Mouse (Mus musculus): ENCODE measurements at regions not wholly inside any gene's neighbourhood (a gene's known extent, or its start where the extent isn't known, plus 50 kb on each side); places are given as distances from the start of the nearest gene placed in this dataset.
A peak's percentile ranks its signal among the peaks of the same experiment; 100 is the strongest.

GRCm38 (mm10) chr4:119018573-119018972 lies 57.2 kb downstream of the Lao1 start:
- WGBS: 37% methylated on average over 6 of the region's 6 CpGs

GRCm38 (mm10) chr4:119019013-119019781 lies 57.8 kb downstream of the Lao1 start:
- WGBS: 24% methylated on average over 12 of the region's 12 CpGs
- Histone ChIP-seq H3K4me3 (ENCODE audit: low read depth, low read length) (peak overlapping the region; percentile 2; the same call in 1 of the 2 replicates), H3K27ac (ENCODE audit: low read length) (peak overlapping the region; percentile 48; the same call in 1 of the 2 replicates), H3K4me2 (replicated peaks; ENCODE audit: low read depth, low read length) (peak overlapping the region; percentile 17), H3K36me3 (ENCODE audit: control insufficient read depth, insufficient read depth, low read length) (no peaks in the 10 kb centered on the region), H3K27me3 (ENCODE audit: control insufficient read depth, insufficient read depth, low read length) (no peaks in the 10 kb centered on the region), H3K4me1 (ENCODE audit: control insufficient read depth, insufficient read depth, low read length) (peaks cover 13% of the 10 kb centered on the region; the same call in 1 of the 2 replicates), H3K9me3 (ENCODE audit: control insufficient read depth, low read depth, low read length) (no peaks in the 10 kb centered on the region), H3K9ac (replicated peaks; ENCODE audit: low read depth, low read length) (peak overlapping the region; percentile 25; the same call in 1 of the 2 replicates)
- peak; percentile 79 for ATAC-seq (ENCODE audit: insufficient number of reproducible peaks, insufficient read depth, low FRiP score, low read depth)

More at GRCm38 (mm10) chr4:119018573-119018972, 57.2 kb downstream of the Lao1 start:
- no peak overlapping the region for H3K9ac ChIP-seq (replicated peaks; ENCODE audit: low read depth, low read length)
- peaks cover 13% of the 10 kb centered on the region; the same call in 1 of the 2 replicates for H3K4me1 ChIP-seq (ENCODE audit: control insufficient read depth, insufficient read depth, low read length)
- no peaks in the 10 kb centered on the region for H3K36me3 ChIP-seq (ENCODE audit: control insufficient read depth, insufficient read depth, low read length)
- no peaks in the 10 kb centered on the region for H3K9me3 ChIP-seq (ENCODE audit: control insufficient read depth, low read depth, low read length)
- H3K4me3 ChIP-seq (ENCODE audit: low read depth, low read length): no peak overlapping the region
- ATAC-seq (ENCODE audit: insufficient number of reproducible peaks, insufficient read depth, low FRiP score, low read depth): no peak
- no peaks in the 10 kb centered on the region for H3K27me3 ChIP-seq (ENCODE audit: control insufficient read depth, insufficient read depth, low read length)
- H3K4me2 ChIP-seq (replicated peaks; ENCODE audit: low read depth, low read length): peak overlapping the region; percentile 17
- H3K27ac ChIP-seq (ENCODE audit: low read length): peak overlapping the region; percentile 48; the same call in 1 of the 2 replicates

GRCm38 (mm10) chr4:119022338-119022737 lies 61.0 kb downstream of the Lao1 start:
- Histone ChIP-seq H3K9me3 (ENCODE audit: control insufficient read depth, low read depth, low read length) (no peaks in the 10 kb centered on the region), H3K4me2 (replicated peaks; ENCODE audit: low read depth, low read length) (no peak overlapping the region), H3K9ac (replicated peaks; ENCODE audit: low read depth, low read length) (no peak overlapping the region), H3K27me3 (ENCODE audit: control insufficient read depth, insufficient read depth, low read length) (no peaks in the 10 kb centered on the region), H3K27ac (ENCODE audit: low read length) (0 out of 2 replicates have a peak overlapping the region, but pooled peaks have one; percentile 15), H3K36me3 (ENCODE audit: control insufficient read depth, insufficient read depth, low read length) (no peaks in the 10 kb centered on the region), H3K4me3 (ENCODE audit: low read depth, low read length) (no peak overlapping the region), H3K4me1 (ENCODE audit: control insufficient read depth, insufficient read depth, low read length) (peaks cover 13% of the 10 kb centered on the region; the same call in 1 of the 2 replicates)
- no peak for ATAC-seq (ENCODE audit: insufficient number of reproducible peaks, insufficient read depth, low FRiP score, low read depth)
- WGBS: 45% methylated on average over 6 of the region's 6 CpGs

- Histone ChIP-seq H3K27me3 (ENCODE audit: control insufficient read depth, insufficient read depth, low read length) (no peaks in the 10 kb centered on the region), H3K4me1 (ENCODE audit: control insufficient read depth, insufficient read depth, low read length) (peaks cover 11% of the 10 kb centered on the region; the same call in 1 of the 2 replicates), H3K4me2 (replicated peaks; ENCODE audit: low read depth, low read length) (no peak overlapping the region), H3K36me3 (ENCODE audit: control insufficient read depth, insufficient read depth, low read length) (no peaks in the 10 kb centered on the region), H3K4me3 (ENCODE audit: low read depth, low read length) (no peak overlapping the region), H3K27ac (ENCODE audit: low read length) (no peak overlapping the region), H3K9me3 (ENCODE audit: control insufficient read depth, low read depth, low read length) (no peaks in the 10 kb centered on the region), H3K9ac (replicated peaks; ENCODE audit: low read depth, low read length) (no peak overlapping the region)
- ATAC-seq (ENCODE audit: insufficient number of reproducible peaks, insufficient read depth, low FRiP score, low read depth): no peak
- WGBS: 33% methylated on average over 5 of the region's 5 CpGs
These were observed 65.0 kb downstream of the Lao1 start for GRCm38 (mm10) chr4:119026237-119026861.

GRCm38 (mm10) chr4:119028208-119028821 lies 66.9 kb downstream of the Lao1 start:
- H3K27me3 ChIP-seq (ENCODE audit: control insufficient read depth, insufficient read depth, low read length): no peaks in the 10 kb centered on the region
- no peaks in the 10 kb centered on the region for H3K9me3 ChIP-seq (ENCODE audit: control insufficient read depth, low read depth, low read length)
- peaks cover 11% of the 10 kb centered on the region; the same call in 1 of the 2 replicates for H3K4me1 ChIP-seq (ENCODE audit: control insufficient read depth, insufficient read depth, low read length)
- no peak overlapping the region for H3K4me2 ChIP-seq (replicated peaks; ENCODE audit: low read depth, low read length)
- peak; percentile 73; the same call in 1 of the 2 replicates for ATAC-seq (ENCODE audit: insufficient number of reproducible peaks, insufficient read depth, low FRiP score, low read depth)
- H3K9ac ChIP-seq (replicated peaks; ENCODE audit: low read depth, low read length): no peak overlapping the region
- no peak overlapping the region for H3K27ac ChIP-seq (ENCODE audit: low read length)
- 8% methylated on average over 8 of the region's 8 CpGs for WGBS
- H3K4me3 ChIP-seq (ENCODE audit: low read depth, low read length): no peak overlapping the region
- H3K36me3 ChIP-seq (ENCODE audit: control insufficient read depth, insufficient read depth, low read length): no peaks in the 10 kb centered on the region

- ATAC-seq (ENCODE audit: insufficient number of reproducible peaks, insufficient read depth, low FRiP score, low read depth): no peak
- Histone ChIP-seq H3K4me2 (replicated peaks; ENCODE audit: low read depth, low read length) (no peak overlapping the region), H3K4me3 (ENCODE audit: low read depth, low read length) (no peak overlapping the region), H3K27ac (ENCODE audit: low read length) (no peak overlapping the region), H3K27me3 (ENCODE audit: control insufficient read depth, insufficient read depth, low read length) (no peaks in the 10 kb centered on the region), H3K36me3 (ENCODE audit: control insufficient read depth, insufficient read depth, low read length) (no peaks in the 10 kb centered on the region), H3K4me1 (ENCODE audit: control insufficient read depth, insufficient read depth, low read length) (peaks cover 11% of the 10 kb centered on the region; the same call in 1 of the 2 replicates), H3K9ac (replicated peaks; ENCODE audit: low read depth, low read length) (no peak overlapping the region), H3K9me3 (ENCODE audit: control insufficient read depth, low read depth, low read length) (no peaks in the 10 kb centered on the region)
- 48% methylated on average over 7 of the region's 7 CpGs for WGBS
These were observed 67.7 kb downstream of the Lao1 start for GRCm38 (mm10) chr4:119029091-119029490.

- WGBS: 68% methylated on average over 6 of the region's 6 CpGs
- Histone ChIP-seq H3K27me3 (ENCODE audit: control insufficient read depth, insufficient read depth, low read length) (no peaks in the 10 kb centered on the region), H3K4me3 (ENCODE audit: low read depth, low read length) (no peak overlapping the region), H3K4me1 (ENCODE audit: control insufficient read depth, insufficient read depth, low read length) (peaks cover 11% of the 10 kb centered on the region; the same call in 1 of the 2 replicates), H3K9me3 (ENCODE audit: control insufficient read depth, low read depth, low read length) (no peaks in the 10 kb centered on the region), H3K36me3 (ENCODE audit: control insufficient read depth, insufficient read depth, low read length) (no peaks in the 10 kb centered on the region), H3K9ac (replicated peaks; ENCODE audit: low read depth, low read length) (no peak overlapping the region), H3K27ac (ENCODE audit: low read length) (no peak overlapping the region), H3K4me2 (replicated peaks; ENCODE audit: low read depth, low read length) (no peak overlapping the region)
- ATAC-seq (ENCODE audit: insufficient number of reproducible peaks, insufficient read depth, low FRiP score, low read depth): no peak
These were observed 68.4 kb downstream of the Lao1 start for GRCm38 (mm10) chr4:119029735-119030134.

GRCm38 (mm10) chr4:119030865-119031264 lies 69.5 kb downstream of the Lao1 start:
- Histone ChIP-seq H3K4me2 (replicated peaks; ENCODE audit: low read depth, low read length) (no peak overlapping the region), H3K4me3 (ENCODE audit: low read depth, low read length) (no peak overlapping the region), H3K9ac (replicated peaks; ENCODE audit: low read depth, low read length) (no peak overlapping the region), H3K27ac (ENCODE audit: low read length) (no peak overlapping the region), H3K4me1 (ENCODE audit: control insufficient read depth, insufficient read depth, low read length) (peaks cover 11% of the 10 kb centered on the region; the same call in 1 of the 2 replicates), H3K36me3 (ENCODE audit: control insufficient read depth, insufficient read depth, low read length) (no peaks in the 10 kb centered on the region), H3K27me3 (ENCODE audit: control insufficient read depth, insufficient read depth, low read length) (no peaks in the 10 kb centered on the region), H3K9me3 (ENCODE audit: control insufficient read depth, low read depth, low read length) (no peaks in the 10 kb centered on the region)
- ATAC-seq (ENCODE audit: insufficient number of reproducible peaks, insufficient read depth, low FRiP score, low read depth): no peak
- 33% methylated on average over 5 of the region's 5 CpGs for WGBS
